Mouse (Mus musculus): ENCODE results near the gene Tango2. TPM values are rescaled to one million over a fixed set of nuclear protein-coding genes. Genes with fewer than 3 reads are reported as not detected.
A peak's percentile ranks its signal among the peaks of the same experiment; 100 is the strongest.
"Not testable (repeated sequence)": the region's sequence is repeated elsewhere in the genome, so short reads cannot be mapped to it uniquely, and the experiment has no call there.

The Tango2 gene
- polyA plus RNA-seq, 1 experiment from 2014 or later, result 20.4 TPM

- peak overlapping the region; percentile 23; the same call in 1 of the 2 replicates for H3K4me3 ChIP-seq (ENCODE audit: low read depth, low read length)
- DNase-seq (ENCODE audit: low spot score); H3K4me1 ChIP-seq (ENCODE audit: control insufficient read depth, insufficient read depth, low read length); H3K9me3 ChIP-seq (replicated peaks; ENCODE audit: control insufficient read depth, low read length); H3K27ac ChIP-seq (replicated peaks; ENCODE audit: low read depth, low read length); H3K36me3 ChIP-seq (replicated peaks; ENCODE audit: control insufficient read depth, insufficient read depth, low read depth, low read length); H3K27me3 ChIP-seq (ENCODE audit: control insufficient read depth, insufficient read depth, low read length); ATAC-seq (replicated peaks; ENCODE audit: insufficient number of reproducible peaks, low FRiP score, low TSS enrichment, low read depth): not testable (repeated sequence)
- WGBS, result 4% methylated on average over 7 of the region's 10 CpGs
- peak overlapping the region; percentile 21; the same call in 1 of the 2 replicates for H3K4me2 ChIP-seq (ENCODE audit: low read depth, low read length)
- H3K9ac ChIP-seq (replicated peaks; ENCODE audit: low read length), result peak overlapping the region; percentile 41
Observed at GRCm38 (mm10) chr16:18289614-18290013, 58.3 kb downstream of the Tango2 start.

- DNase-seq (ENCODE audit: low spot score), result peak; percentile 99
- peaks cover 3% of the 10 kb centered on the region for H3K4me1 ChIP-seq (ENCODE audit: control insufficient read depth, insufficient read depth, low read length)
- under 1% methylated on average over 58 of the region's 71 CpGs for WGBS
Observed at GRCm38 (mm10) chr16:18289067-18289588, 58.8 kb downstream of the Tango2 start, which contains the start of gene Dgcr8. TSS of gene Dgcr8 (minus strand) at chr16:18289246.

GRCm38 (mm10) chr16:18288581-18289061 is 59.3 kb downstream of the Tango2 start:
- Histone ChIP-seq H3K9me3 (replicated peaks; ENCODE audit: control insufficient read depth, low read length) (no peaks in the 10 kb centered on the region), H3K4me3 (ENCODE audit: low read depth, low read length) (peak overlapping the region; percentile 74), H3K27ac (replicated peaks; ENCODE audit: low read depth, low read length) (peak overlapping the region; percentile 80), H3K36me3 (replicated peaks; ENCODE audit: control insufficient read depth, insufficient read depth, low read depth, low read length) (peaks cover 7% of the 10 kb centered on the region), H3K27me3 (ENCODE audit: control insufficient read depth, insufficient read depth, low read length) (no peaks in the 10 kb centered on the region), H3K9ac (replicated peaks; ENCODE audit: low read length) (peak overlapping the region; percentile 96), H3K4me1 (ENCODE audit: control insufficient read depth, insufficient read depth, low read length) (peaks cover 3% of the 10 kb centered on the region), H3K4me2 (ENCODE audit: low read depth, low read length) (peak overlapping the region; percentile 71)
- peak; percentile 82 for ATAC-seq (replicated peaks; ENCODE audit: insufficient number of reproducible peaks, low FRiP score, low TSS enrichment, low read depth)
- peak; percentile 66 for DNase-seq (ENCODE audit: low spot score)
- 1% methylated on average over 28 of the region's 31 CpGs for WGBS

More at GRCm38 (mm10) chr16:18289067-18289588, 58.8 kb downstream of the Tango2 start, which contains the start of gene Dgcr8:
- Histone ChIP-seq H3K9me3 (replicated peaks; ENCODE audit: control insufficient read depth, low read length) (no peaks in the 10 kb centered on the region), H3K9ac (replicated peaks; ENCODE audit: low read length) (peak within 1 kb of the TSS; percentile 96), H3K27ac (replicated peaks; ENCODE audit: low read depth, low read length) (peak within 1 kb of the TSS; percentile 80), H3K27me3 (ENCODE audit: control insufficient read depth, insufficient read depth, low read length) (no peaks in the 10 kb centered on the region), H3K4me3 (ENCODE audit: low read depth, low read length) (peak within 1 kb of the TSS; percentile 74), H3K4me2 (ENCODE audit: low read depth, low read length) (peak within 1 kb of the TSS; percentile 71), H3K36me3 (replicated peaks; ENCODE audit: control insufficient read depth, insufficient read depth, low read depth, low read length) (peaks cover 2% of the 10 kb centered on the region)
- ATAC-seq (replicated peaks; ENCODE audit: insufficient number of reproducible peaks, low FRiP score, low TSS enrichment, low read depth), result peak; percentile 99

GRCm38 (mm10) chr16:18288166-18288565 is 59.7 kb downstream of the Tango2 start:
- Histone ChIP-seq H3K27me3 (ENCODE audit: control insufficient read depth, insufficient read depth, low read length) (no peaks in the 10 kb centered on the region), H3K9ac (replicated peaks; ENCODE audit: low read length) (peak overlapping the region; percentile 96), H3K4me1 (ENCODE audit: control insufficient read depth, insufficient read depth, low read length) (peaks cover 3% of the 10 kb centered on the region), H3K9me3 (replicated peaks; ENCODE audit: control insufficient read depth, low read length) (no peaks in the 10 kb centered on the region), H3K4me3 (ENCODE audit: low read depth, low read length) (peak overlapping the region; percentile 74), H3K36me3 (replicated peaks; ENCODE audit: control insufficient read depth, insufficient read depth, low read depth, low read length) (peaks cover 11% of the 10 kb centered on the region), H3K4me2 (ENCODE audit: low read depth, low read length) (peak overlapping the region; percentile 71), H3K27ac (replicated peaks; ENCODE audit: low read depth, low read length) (peak overlapping the region; percentile 80)
- DNase-seq (ENCODE audit: low spot score), result peak; percentile 4
- 2% methylated on average over 4 of the region's 4 CpGs for WGBS
- no peak for ATAC-seq (replicated peaks; ENCODE audit: insufficient number of reproducible peaks, low FRiP score, low TSS enrichment, low read depth)

- DNase-seq (ENCODE audit: low spot score) (no peak), ATAC-seq (replicated peaks; ENCODE audit: insufficient number of reproducible peaks, low FRiP score, low TSS enrichment, low read depth) (no peak)
- H3K4me2 ChIP-seq (ENCODE audit: low read depth, low read length), result no peak overlapping the region
- 94% methylated on average over 2 of the region's 2 CpGs for WGBS
- no peak overlapping the region for H3K27ac ChIP-seq (replicated peaks; ENCODE audit: low read depth, low read length)
- no peak overlapping the region for H3K9ac ChIP-seq (replicated peaks; ENCODE audit: low read length)
- H3K4me3 ChIP-seq (ENCODE audit: low read depth, low read length), result no peak overlapping the region
- peaks cover 31% of the 10 kb centered on the region for H3K36me3 ChIP-seq (replicated peaks; ENCODE audit: control insufficient read depth, insufficient read depth, low read depth, low read length)
- no peaks in the 10 kb centered on the region for H3K9me3 ChIP-seq (replicated peaks; ENCODE audit: control insufficient read depth, low read length)
- no peaks in the 10 kb centered on the region for H3K27me3 ChIP-seq (ENCODE audit: control insufficient read depth, insufficient read depth, low read length)
- no peaks in the 10 kb centered on the region for H3K4me1 ChIP-seq (ENCODE audit: control insufficient read depth, insufficient read depth, low read length)
Observed at GRCm38 (mm10) chr16:18275166-18275565, 72.7 kb downstream of the Tango2 start.

- H3K9me3 ChIP-seq (replicated peaks; ENCODE audit: control insufficient read depth, low read length), result no peaks in the 10 kb centered on the region
- H3K27me3 ChIP-seq (ENCODE audit: control insufficient read depth, insufficient read depth, low read length), result no peaks in the 10 kb centered on the region
- no peak overlapping the region for H3K9ac ChIP-seq (replicated peaks; ENCODE audit: low read length)
- H3K4me2 ChIP-seq (ENCODE audit: low read depth, low read length), result no peak overlapping the region
- no peak overlapping the region for H3K4me3 ChIP-seq (ENCODE audit: low read depth, low read length)
- no peak for DNase-seq (ENCODE audit: low spot score)
- 92% methylated on average over 5 of the region's 5 CpGs for WGBS
- peaks cover 11% of the 10 kb centered on the region for H3K36me3 ChIP-seq (replicated peaks; ENCODE audit: control insufficient read depth, insufficient read depth, low read depth, low read length)
- no peaks in the 10 kb centered on the region for H3K4me1 ChIP-seq (ENCODE audit: control insufficient read depth, insufficient read depth, low read length)
- ATAC-seq (replicated peaks; ENCODE audit: insufficient number of reproducible peaks, low FRiP score, low TSS enrichment, low read depth), result no peak
- no peak overlapping the region for H3K27ac ChIP-seq (replicated peaks; ENCODE audit: low read depth, low read length)
Observed at GRCm38 (mm10) chr16:18268182-18268581, 79.7 kb downstream of the Tango2 start.

GRCm38 (mm10) chr16:18265024-18265423 is 82.9 kb downstream of the Tango2 start:
- H3K9me3 ChIP-seq (replicated peaks; ENCODE audit: control insufficient read depth, low read length), result no peaks in the 10 kb centered on the region
- no peaks in the 10 kb centered on the region for H3K27me3 ChIP-seq (ENCODE audit: control insufficient read depth, insufficient read depth, low read length)
- no peak overlapping the region for H3K4me2 ChIP-seq (ENCODE audit: low read depth, low read length)
- no peak overlapping the region for H3K9ac ChIP-seq (replicated peaks; ENCODE audit: low read length)
- H3K4me3 ChIP-seq (ENCODE audit: low read depth, low read length), result no peak overlapping the region
- WGBS, result 73% methylated on average over 2 of the region's 2 CpGs
- no peak for ATAC-seq (replicated peaks; ENCODE audit: insufficient number of reproducible peaks, low FRiP score, low TSS enrichment, low read depth)
- H3K27ac ChIP-seq (replicated peaks; ENCODE audit: low read depth, low read length), result no peak overlapping the region
- peaks cover 11% of the 10 kb centered on the region for H3K36me3 ChIP-seq (replicated peaks; ENCODE audit: control insufficient read depth, insufficient read depth, low read depth, low read length)
- no peak for DNase-seq (ENCODE audit: low spot score)
- H3K4me1 ChIP-seq (ENCODE audit: control insufficient read depth, insufficient read depth, low read length), result no peaks in the 10 kb centered on the region

- WGBS, result 94% methylated on average over 2 of the region's 2 CpGs
- no peak for ATAC-seq (replicated peaks; ENCODE audit: insufficient number of reproducible peaks, low FRiP score, low TSS enrichment, low read depth)
- Histone ChIP-seq H3K27me3 (ENCODE audit: control insufficient read depth, insufficient read depth, low read length) (no peaks in the 10 kb centered on the region), H3K36me3 (replicated peaks; ENCODE audit: control insufficient read depth, insufficient read depth, low read depth, low read length) (peaks cover 31% of the 10 kb centered on the region), H3K9ac (replicated peaks; ENCODE audit: low read length) (no peak within 1 kb of the TSS), H3K9me3 (replicated peaks; ENCODE audit: control insufficient read depth, low read length) (no peaks in the 10 kb centered on the region), H3K4me1 (ENCODE audit: control insufficient read depth, insufficient read depth, low read length) (no peaks in the 10 kb centered on the region), H3K4me2 (ENCODE audit: low read depth, low read length) (no peak within 1 kb of the TSS), H3K4me3 (ENCODE audit: low read depth, low read length) (no peak within 1 kb of the TSS), H3K27ac (replicated peaks; ENCODE audit: low read depth, low read length) (no peak within 1 kb of the TSS)
- no peak for DNase-seq (ENCODE audit: low spot score)
Observed at GRCm38 (mm10) chr16:18258221-18258620, 89.7 kb downstream of the Tango2 start, which contains the start of gene Gm49776. TSS of gene Gm49776 (minus strand) at chr16:18258321.

Data from embryonic facial prominence, embryonic 11.5 days (tissue).